Mouse (Mus musculus): ENCODE data around the gene Mpeg1. TPM values are rescaled to one million over a fixed set of nuclear protein-coding genes. Genes with fewer than 3 reads are reported as not detected.

Gene Mpeg1
- polyA plus RNA-seq, 1 experiment from 2014 or later, result 0.54 TPM

DNA sequence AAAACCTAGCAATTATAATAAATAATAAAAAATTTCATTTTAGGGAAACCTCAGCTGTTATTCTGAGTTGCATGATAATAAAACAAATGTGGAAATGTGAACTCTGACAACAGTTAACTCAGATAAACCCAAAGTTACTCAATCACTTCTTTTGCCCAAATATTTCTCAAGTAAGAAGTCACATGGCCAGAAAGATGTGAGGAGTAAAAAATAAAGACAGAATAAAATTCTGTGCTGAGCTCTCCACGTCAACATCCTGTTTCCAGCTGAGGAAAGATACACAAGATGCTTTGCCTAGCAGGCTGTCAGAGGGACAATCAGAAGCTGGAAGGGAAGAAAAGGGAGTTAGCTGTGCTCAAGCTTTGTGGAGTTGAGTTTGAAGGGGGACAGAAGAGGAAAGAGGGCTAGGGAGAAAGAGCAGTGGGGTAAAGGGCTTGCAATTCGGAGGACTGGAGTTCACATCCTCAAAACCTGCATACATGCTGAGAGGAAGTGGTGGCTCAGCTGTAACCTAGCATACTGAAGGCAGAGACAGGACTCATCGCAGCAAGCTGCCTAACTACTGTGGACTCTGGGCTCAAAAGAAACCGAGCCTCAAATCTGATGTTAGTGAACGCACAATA is 20.4 kb upstream of the Mpeg1 start:
- H3K9ac ChIP-seq (replicated peaks), result no peak overlapping the region
- H3K27ac ChIP-seq, result no peak overlapping the region
- no peaks in the 10 kb centered on the region for H3K4me1 ChIP-seq (replicated peaks)
- H3K4me3 ChIP-seq (replicated peaks), result no peak overlapping the region
- no peak for ATAC-seq
- no peaks in the 10 kb centered on the region for H3K9me3 ChIP-seq
- H3K36me3 ChIP-seq, result no peaks in the 10 kb centered on the region
- no peaks in the 10 kb centered on the region for H3K27me3 ChIP-seq
- H3K4me2 ChIP-seq (replicated peaks), result no peak overlapping the region
- 74% methylated on average over 5 of the region's 5 CpGs for WGBS

DNA sequence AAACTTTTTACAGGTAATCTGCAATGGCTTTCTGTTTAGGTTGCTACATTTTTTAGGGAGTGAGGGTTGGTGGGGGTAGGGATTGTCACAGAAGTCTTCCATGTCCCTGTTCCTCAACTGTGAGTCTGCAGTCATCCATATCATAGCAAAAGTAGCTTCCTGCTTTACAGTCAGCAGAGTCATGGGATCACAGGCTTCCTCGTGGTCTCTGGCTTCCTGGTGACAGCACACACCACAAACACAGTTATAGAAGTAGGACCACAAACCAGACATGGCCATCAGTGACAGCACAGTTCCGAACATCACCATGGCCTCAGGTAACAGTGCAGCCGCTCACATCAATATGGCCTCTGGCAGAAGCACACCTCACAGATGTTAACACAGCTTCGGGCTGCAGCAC is 18.0 kb upstream of the Mpeg1 start:
- Histone ChIP-seq H3K9ac (replicated peaks) (no peak overlapping the region), H3K27me3 (no peaks in the 10 kb centered on the region), H3K27ac (no peak overlapping the region), H3K4me3 (replicated peaks) (no peak overlapping the region), H3K4me1 (replicated peaks) (no peaks in the 10 kb centered on the region), H3K36me3 (no peaks in the 10 kb centered on the region), H3K9me3 (no peaks in the 10 kb centered on the region), H3K4me2 (replicated peaks) (no peak overlapping the region)
- 86% methylated on average over 4 of the region's 4 CpGs for WGBS
- no peak for ATAC-seq

DNA sequence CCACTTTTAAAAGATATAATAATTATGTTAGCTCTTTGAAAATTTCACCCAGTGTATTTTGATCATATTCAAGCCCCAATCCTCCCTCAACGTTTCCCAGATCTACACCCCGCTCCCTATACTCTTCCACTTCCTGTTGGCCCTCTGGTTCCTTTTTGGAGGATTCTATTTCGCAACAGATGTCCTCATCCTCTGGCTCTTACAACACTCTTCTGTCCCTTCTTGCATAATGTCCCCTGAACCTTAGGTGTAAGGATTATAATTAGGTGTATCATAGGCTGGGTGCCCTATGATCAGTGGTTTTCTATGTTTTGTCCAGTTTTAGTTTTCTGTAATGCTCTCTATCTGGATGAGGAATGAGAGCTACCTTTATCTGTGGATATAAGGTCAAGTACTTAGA is 15.6 kb upstream of the Mpeg1 start:
- ATAC-seq, result no peak
- no peak overlapping the region for H3K4me3 ChIP-seq (replicated peaks)
- no peak overlapping the region for H3K27ac ChIP-seq
- no peaks in the 10 kb centered on the region for H3K27me3 ChIP-seq
- H3K4me1 ChIP-seq (replicated peaks), result no peaks in the 10 kb centered on the region
- H3K9ac ChIP-seq (replicated peaks), result no peak overlapping the region
- no peaks in the 10 kb centered on the region for H3K36me3 ChIP-seq
- no peaks in the 10 kb centered on the region for H3K9me3 ChIP-seq
- H3K4me2 ChIP-seq (replicated peaks), result no peak overlapping the region
- 79% methylated on average over 3 of the region's 3 CpGs for WGBS

DNA sequence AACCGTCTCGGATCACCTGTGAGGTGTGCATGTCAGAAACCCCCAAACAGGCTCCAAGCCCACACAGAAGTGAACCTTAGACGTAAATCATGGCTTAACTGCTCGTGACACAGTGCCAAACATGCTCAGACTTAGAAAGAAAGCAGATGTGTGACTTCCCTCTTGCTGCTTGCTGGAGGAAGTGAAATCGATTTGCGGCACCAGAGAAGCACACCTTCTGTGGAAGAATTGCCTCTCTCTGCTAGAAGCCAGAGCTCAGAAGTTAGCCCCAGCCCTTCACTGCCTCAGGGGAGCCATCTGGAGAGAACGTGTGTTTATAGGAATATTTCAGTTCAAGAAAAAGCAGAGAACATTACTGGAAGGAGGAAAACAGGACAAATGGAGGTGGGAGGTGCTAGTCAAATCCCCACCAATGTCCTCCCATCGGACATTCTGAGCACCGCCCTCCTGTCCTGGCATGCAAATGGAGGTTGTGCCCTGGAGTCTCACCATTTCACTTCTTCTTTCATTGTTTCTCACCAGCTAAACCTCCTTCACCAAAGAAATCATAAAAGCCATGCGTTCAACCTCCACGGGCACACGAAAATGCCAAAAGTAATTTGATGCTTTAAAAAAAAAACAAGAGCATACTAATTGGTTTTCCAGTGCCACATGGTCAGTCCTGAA is 3.0 kb upstream of the Mpeg1 start:
- no peak for ATAC-seq
- no peak overlapping the region for H3K9ac ChIP-seq (replicated peaks)
- H3K27me3 ChIP-seq, result no peaks in the 10 kb centered on the region
- H3K4me3 ChIP-seq (replicated peaks), result no peak overlapping the region
- WGBS, result 88% methylated on average over 12 of the region's 12 CpGs
- no peak overlapping the region for H3K27ac ChIP-seq
- H3K9me3 ChIP-seq, result no peaks in the 10 kb centered on the region
- no peaks in the 10 kb centered on the region for H3K4me1 ChIP-seq (replicated peaks)
- H3K4me2 ChIP-seq (replicated peaks), result no peak overlapping the region
- H3K36me3 ChIP-seq, result no peaks in the 10 kb centered on the region

DNA sequence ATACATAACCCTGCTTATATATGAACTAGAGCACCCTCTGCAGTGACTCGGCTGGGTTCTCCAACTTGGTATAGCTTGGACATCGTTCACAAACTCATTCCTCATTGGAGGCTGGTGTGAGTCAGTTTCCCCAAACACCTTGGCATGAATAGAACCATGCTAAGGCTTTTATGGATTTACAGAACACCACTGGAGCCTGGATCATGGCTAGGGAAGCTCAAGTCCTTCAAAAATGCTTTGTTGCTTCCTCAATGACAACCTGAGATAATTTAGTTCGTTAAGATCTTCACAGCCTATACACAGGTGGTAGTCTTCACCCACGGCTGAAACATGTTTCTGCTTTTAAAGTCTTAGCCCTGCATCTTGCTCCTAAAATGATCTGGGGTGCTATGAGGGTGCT is 1.1 kb upstream of the Mpeg1 start:
- ATAC-seq, result no peak
- no peaks in the 10 kb centered on the region for H3K9me3 ChIP-seq
- no peaks in the 10 kb centered on the region for H3K4me1 ChIP-seq (replicated peaks)
- H3K27ac ChIP-seq, result no peak overlapping the region
- H3K4me2 ChIP-seq (replicated peaks), result no peak overlapping the region
- H3K27me3 ChIP-seq, result no peaks in the 10 kb centered on the region
- 92% methylated on average over 4 of the region's 4 CpGs for WGBS
- no peak overlapping the region for H3K9ac ChIP-seq (replicated peaks)
- H3K4me3 ChIP-seq (replicated peaks), result no peak overlapping the region
- no peaks in the 10 kb centered on the region; the same call in 1 of the 2 replicates for H3K36me3 ChIP-seq

DNA sequence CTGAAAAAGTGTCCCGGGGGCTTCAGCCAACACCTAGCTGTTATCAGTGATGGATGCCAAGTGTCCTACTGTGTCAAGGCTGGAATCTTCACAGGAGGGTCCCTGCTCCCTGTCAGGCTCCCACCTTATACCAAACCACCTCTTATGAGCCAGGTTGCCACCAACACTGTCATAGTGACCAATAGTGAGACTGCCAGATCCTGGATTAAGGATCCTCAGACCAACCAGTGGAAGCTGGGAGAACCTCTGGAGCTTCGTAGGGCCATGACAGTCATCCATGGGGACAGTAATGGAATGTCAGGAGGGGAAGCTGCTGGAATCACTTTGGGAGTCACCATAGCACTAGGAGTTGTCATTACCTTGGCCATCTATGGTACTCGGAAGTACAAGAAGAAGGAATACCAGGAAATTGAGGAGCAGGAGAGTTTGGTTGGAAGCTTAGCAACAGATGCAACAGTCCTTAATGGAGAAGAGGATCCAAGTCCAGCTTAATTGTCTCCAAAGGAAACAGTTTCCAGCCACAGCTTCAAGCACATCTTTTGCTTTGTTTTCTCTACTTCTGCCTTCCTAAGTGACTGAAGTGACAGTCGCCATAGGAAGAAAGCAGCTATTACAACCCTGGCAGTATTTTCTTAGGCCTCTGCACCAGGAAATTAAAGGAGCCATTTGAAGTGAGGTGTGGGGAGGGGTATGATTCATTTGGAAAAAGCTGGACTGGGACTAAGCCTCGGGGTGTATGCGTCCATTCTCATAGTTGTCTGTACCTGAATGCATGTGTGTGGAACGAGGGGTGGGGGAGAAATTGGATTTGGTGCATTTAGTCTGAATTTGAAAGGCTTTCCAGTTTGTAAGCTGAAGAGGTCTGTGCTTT is 2.5 kb downstream of the Mpeg1 start:
- no peak overlapping the region for H3K9ac ChIP-seq (replicated peaks)
- H3K27me3 ChIP-seq, result no peaks in the 10 kb centered on the region
- no peak overlapping the region for H3K27ac ChIP-seq
- 65% methylated on average over 7 of the region's 7 CpGs for WGBS
- H3K4me3 ChIP-seq (replicated peaks), result no peak overlapping the region
- no peak overlapping the region for H3K4me2 ChIP-seq (replicated peaks)
- H3K36me3 ChIP-seq, result peaks cover 14% of the 10 kb centered on the region
- H3K9me3 ChIP-seq, result no peaks in the 10 kb centered on the region
- ATAC-seq, result no peak
- H3K4me1 ChIP-seq (replicated peaks), result 0 out of 2 replicates have a peak, but pooled peaks cover 3% of the 10 kb centered on the region

DNA sequence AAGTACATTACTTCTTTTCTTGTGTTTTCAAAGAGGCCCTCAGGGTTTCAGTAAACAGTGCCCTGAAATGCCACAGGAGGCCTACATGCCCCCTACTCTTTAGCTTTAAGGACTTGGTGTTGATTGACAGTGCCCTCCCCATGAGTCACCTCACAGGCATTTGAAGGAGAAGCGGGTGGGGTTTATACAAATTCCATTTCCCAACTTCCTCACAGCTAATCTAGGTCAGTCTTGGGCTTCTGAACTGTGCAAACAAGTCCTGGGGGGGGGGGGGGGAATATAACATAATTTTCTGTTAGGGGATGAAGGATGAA is 3.1 kb downstream of the Mpeg1 start:
- no peaks in the 10 kb centered on the region for H3K27me3 ChIP-seq
- 0 out of 2 replicates have a peak, but pooled peaks have one; percentile 19 for ATAC-seq

DNA sequence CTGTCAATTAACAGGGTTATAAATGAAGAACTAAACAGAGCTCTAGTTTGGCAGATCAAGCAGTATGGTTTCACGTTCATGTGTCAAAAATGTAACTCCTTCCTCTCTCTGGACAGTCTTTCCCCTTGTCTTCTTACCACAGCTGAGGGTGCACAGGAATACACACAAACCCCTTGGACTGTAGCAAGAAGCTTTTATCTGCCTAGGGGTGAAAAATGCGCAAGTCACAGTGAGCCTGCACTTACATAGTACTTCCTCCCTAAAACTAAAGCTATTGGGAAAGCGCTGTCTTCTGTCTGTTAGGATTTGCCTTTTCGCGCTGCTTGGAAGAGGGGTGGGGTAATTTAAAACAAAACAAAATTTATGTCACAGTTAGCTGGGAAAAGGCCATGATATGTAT is 3.5 kb downstream of the Mpeg1 start:
- Histone ChIP-seq H3K9me3 (no peaks in the 10 kb centered on the region), H3K4me3 (replicated peaks) (no peak overlapping the region), H3K36me3 (peaks cover 25% of the 10 kb centered on the region), H3K9ac (replicated peaks) (no peak overlapping the region), H3K27me3 (no peaks in the 10 kb centered on the region), H3K4me2 (replicated peaks) (no peak overlapping the region), H3K4me1 (replicated peaks) (0 out of 2 replicates have a peak, but pooled peaks cover 3% of the 10 kb centered on the region), H3K27ac (no peak overlapping the region)
- ATAC-seq, result no peak
- 85% methylated on average over 5 of the region's 5 CpGs for WGBS

More for the DNA sequence above, 3.1 kb downstream of the Mpeg1 start:
- 0 out of 2 replicates have a peak, but pooled peaks cover 3% of the 10 kb centered on the region for H3K4me1 ChIP-seq (replicated peaks)
- H3K36me3 ChIP-seq, result peaks cover 20% of the 10 kb centered on the region
- H3K4me3 ChIP-seq (replicated peaks), result no peak overlapping the region
- 29% methylated on average over 1 of the region's 1 CpGs for WGBS
- H3K9me3 ChIP-seq, result no peaks in the 10 kb centered on the region
- H3K9ac ChIP-seq (replicated peaks), result no peak overlapping the region
- H3K27ac ChIP-seq, result no peak overlapping the region
- H3K4me2 ChIP-seq (replicated peaks), result no peak overlapping the region

DNA sequence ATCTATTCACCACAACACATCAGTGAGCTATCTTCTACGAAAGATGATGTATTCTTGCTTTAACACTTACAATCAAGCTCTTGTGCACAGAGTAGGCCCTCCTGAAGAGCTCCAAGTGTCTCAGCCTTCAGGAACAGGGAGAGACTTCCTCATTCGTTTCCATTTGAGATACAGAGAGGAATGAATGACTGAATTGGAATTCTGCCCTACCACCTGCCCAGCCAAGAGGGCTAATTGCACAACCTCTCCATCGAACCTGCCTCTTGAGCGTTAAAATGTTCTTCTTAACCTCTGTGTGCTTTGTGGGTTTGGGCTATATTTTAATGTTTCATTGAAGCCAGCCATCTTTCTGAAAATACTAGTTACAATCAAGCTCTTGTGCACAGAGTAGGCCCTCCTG is 4.1 kb downstream of the Mpeg1 start:
- no peak overlapping the region for H3K9ac ChIP-seq (replicated peaks)
- H3K4me3 ChIP-seq (replicated peaks), result no peak overlapping the region
- no peaks in the 10 kb centered on the region for H3K9me3 ChIP-seq
- 0 out of 2 replicates have a peak, but pooled peaks cover 3% of the 10 kb centered on the region for H3K4me1 ChIP-seq (replicated peaks)
- peaks cover 30% of the 10 kb centered on the region for H3K36me3 ChIP-seq
- no peak for ATAC-seq
- no peaks in the 10 kb centered on the region for H3K27me3 ChIP-seq
- no peak overlapping the region for H3K4me2 ChIP-seq (replicated peaks)
- no peak overlapping the region for H3K27ac ChIP-seq
- 86% methylated on average over 4 of the region's 4 CpGs for WGBS

DNA sequence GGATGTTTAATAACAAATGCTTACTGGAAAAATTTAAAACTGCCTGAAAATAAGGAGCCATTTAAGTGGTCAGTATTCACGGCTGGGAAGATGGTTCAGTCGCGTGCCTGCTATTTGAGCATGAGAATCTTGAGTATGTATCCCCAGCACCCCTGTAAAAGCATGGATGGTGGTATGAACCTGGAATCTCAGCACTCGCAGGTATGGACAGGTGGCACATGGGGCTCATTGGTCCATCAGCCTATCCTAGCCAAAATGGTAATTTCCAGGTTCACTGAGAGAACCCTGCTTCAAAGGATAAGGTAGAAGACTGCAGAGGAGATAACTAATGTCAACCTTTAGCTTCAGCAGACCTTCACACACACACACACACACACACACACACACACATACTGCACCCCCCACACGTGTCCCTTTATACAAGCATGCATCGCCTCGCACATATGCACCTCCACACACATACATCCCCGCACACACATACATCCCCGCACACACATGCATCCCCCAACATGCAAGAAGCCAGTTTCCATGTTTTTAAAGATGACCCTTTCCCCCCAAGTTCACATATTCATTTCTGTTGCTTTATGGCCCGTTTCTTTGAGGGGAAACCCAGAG is 5.1 kb downstream of the Mpeg1 start:
- Histone ChIP-seq H3K27me3 (no peaks in the 10 kb centered on the region), H3K36me3 (peaks cover 35% of the 10 kb centered on the region), H3K9me3 (no peaks in the 10 kb centered on the region), H3K9ac (replicated peaks) (no peak overlapping the region), H3K4me2 (replicated peaks) (no peak overlapping the region), H3K27ac (no peak overlapping the region), H3K4me3 (replicated peaks) (no peak overlapping the region), H3K4me1 (replicated peaks) (0 out of 2 replicates have a peak, but pooled peaks cover 3% of the 10 kb centered on the region)
- WGBS, result 94% methylated on average over 10 of the region's 10 CpGs
- ATAC-seq, result peak; percentile 69; the same call in 1 of the 2 replicates

DNA sequence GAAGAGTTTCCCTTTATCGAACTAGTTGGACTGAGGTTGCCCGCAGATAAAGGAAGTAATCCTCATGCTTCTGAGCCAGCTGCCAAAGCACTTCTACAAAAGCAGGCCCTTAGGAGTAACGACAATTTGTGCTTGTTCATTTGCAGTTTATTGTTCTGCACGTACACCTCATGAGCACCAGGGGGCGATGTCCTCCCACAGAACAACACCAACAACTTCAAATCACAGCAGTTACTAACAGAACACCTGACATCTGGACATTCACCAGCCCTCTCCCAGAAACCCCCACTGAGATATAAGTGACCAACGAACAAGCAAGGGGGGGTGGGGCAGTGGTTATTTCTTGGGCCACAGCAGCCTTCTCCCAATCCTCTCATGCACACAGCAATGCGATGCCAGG is 5.6 kb downstream of the Mpeg1 start:
- H3K27ac ChIP-seq, result no peak overlapping the region
- 0 out of 2 replicates have a peak, but pooled peaks cover 3% of the 10 kb centered on the region for H3K4me1 ChIP-seq (replicated peaks)
- H3K9me3 ChIP-seq, result no peaks in the 10 kb centered on the region
- WGBS, result 35% methylated on average over 7 of the region's 7 CpGs
- H3K36me3 ChIP-seq, result peaks cover 41% of the 10 kb centered on the region
- no peak overlapping the region for H3K4me3 ChIP-seq (replicated peaks)
- H3K4me2 ChIP-seq (replicated peaks), result no peak overlapping the region
- no peak overlapping the region for H3K9ac ChIP-seq (replicated peaks)
- H3K27me3 ChIP-seq, result no peaks in the 10 kb centered on the region
- peak; percentile 51; the same call in 1 of the 2 replicates for ATAC-seq

DNA sequence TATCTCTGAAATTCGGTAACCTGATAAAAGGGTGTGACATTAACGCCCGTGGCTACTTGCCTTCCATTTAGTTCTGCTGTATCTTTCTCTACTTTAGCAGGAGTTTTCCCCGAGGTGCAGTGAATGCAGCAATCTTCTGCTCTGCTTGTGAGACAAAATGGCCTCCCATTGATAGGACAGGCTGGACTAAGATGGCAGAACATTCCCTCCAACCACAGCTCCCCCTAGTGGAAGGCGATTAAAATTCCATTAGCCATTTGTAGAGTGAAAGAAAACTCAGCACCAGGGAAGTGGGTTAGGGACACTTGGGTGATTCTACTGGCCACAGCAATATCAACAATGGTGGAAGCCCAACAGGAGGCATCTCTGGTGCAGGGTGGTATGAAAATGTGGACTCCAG is 6.9 kb downstream of the Mpeg1 start:
- Histone ChIP-seq H3K9me3 (no peaks in the 10 kb centered on the region), H3K36me3 (peaks cover 51% of the 10 kb centered on the region), H3K4me1 (replicated peaks) (0 out of 2 replicates have a peak, but pooled peaks cover 3% of the 10 kb centered on the region), H3K4me3 (replicated peaks) (no peak overlapping the region), H3K27me3 (no peaks in the 10 kb centered on the region), H3K4me2 (replicated peaks) (no peak overlapping the region), H3K9ac (replicated peaks) (no peak overlapping the region), H3K27ac (no peak overlapping the region)
- WGBS, result 80% methylated on average over 5 of the region's 5 CpGs
- ATAC-seq, result no peak
